Mouse (Mus musculus) spleen, adult 2 months (tissue): ENCODE data around the gene Ntpcr. TPM values are rescaled to one million over a fixed set of nuclear protein-coding genes. Genes with fewer than 3 reads are reported as not detected.

Source experiments
- DNase-seq, 2 experiments: peaks; one replicate each; pipeline versions ENCODE4 v3.0.0 to v3.0.0-alpha.2; 2012 to 2021; ENCODE audit warnings: low spot score in 2 of 2, low read depth in 1 of 2
- H3K27ac ChIP-seq: fragments of 200-500 bp; 2 replicates; pipeline ENCODE4 v1.5.1; 2012; ENCODE audit warnings: low read length, inconsistent platforms; ENCODE audit not compliant: insufficient read depth
- H3K27me3 ChIP-seq: fragments of 200-500 bp; 2 replicates; pipeline ENCODE4 v1.6.1; 2012; ENCODE audit warnings: mild to moderate bottlenecking, moderate library complexity, low read length, inconsistent platforms; ENCODE audit not compliant: control insufficient read depth, insufficient read depth
- H3K36me3 ChIP-seq: fragments of 200-500 bp; 2 replicates; pipeline ENCODE4 v1.6.1; 2012; ENCODE audit warnings: mild to moderate bottlenecking, low read length, inconsistent platforms; ENCODE audit not compliant: control insufficient read depth, insufficient read depth
- H3K4me1 ChIP-seq: fragments of 200-500 bp; 2 replicates; pipeline ENCODE4 v1.6.1; 2011; ENCODE audit warnings: inconsistent platforms; ENCODE audit not compliant: control insufficient read depth, insufficient read depth, insufficient read length
- H3K4me3 ChIP-seq: fragments of 200-500 bp; 2 replicates; pipeline ENCODE4 v1.5.1; 2011; ENCODE audit warnings: mild to moderate bottlenecking, inconsistent platforms; ENCODE audit not compliant: insufficient read depth, insufficient read length; ENCODE audit errors: extremely low read depth
- CTCF ChIP-seq: fragments of 200-500 bp; IDR thresholded peaks from 2 replicates; pipeline ENCODE4 v1.5.1; 2011; ENCODE audit warnings: mild to moderate bottlenecking, inconsistent platforms; ENCODE audit not compliant: insufficient read depth, insufficient read length, insufficient replicate concordance; ENCODE audit errors: extremely low read depth
- POLR2A ChIP-seq: fragments of 200-500 bp; IDR thresholded peaks from 2 replicates; pipeline ENCODE4 v1.6.1; 2011; ENCODE audit warnings: low read depth, low read length, inconsistent platforms
- WGBS: fragments of 180-500 bp; shearing (Covaris S2); methylation state at CpG from one replicate; pipeline ENCODE4 v1.1.7; 2018; 5-methylcytosine and 5-hydroxymethylcytosine counted together
- polyA plus RNA-seq: library from polyadenylated mRNA; depleted of rRNA; stranded (reverse); fragments of >200 nt; gene quantifications from 2 replicates; pipeline ENCODE4 v1.2.3, GENCODE M21; 2012

Gene Ntpcr
- polyA plus RNA-seq, 1 experiment, result 11.8 TPM

DNA sequence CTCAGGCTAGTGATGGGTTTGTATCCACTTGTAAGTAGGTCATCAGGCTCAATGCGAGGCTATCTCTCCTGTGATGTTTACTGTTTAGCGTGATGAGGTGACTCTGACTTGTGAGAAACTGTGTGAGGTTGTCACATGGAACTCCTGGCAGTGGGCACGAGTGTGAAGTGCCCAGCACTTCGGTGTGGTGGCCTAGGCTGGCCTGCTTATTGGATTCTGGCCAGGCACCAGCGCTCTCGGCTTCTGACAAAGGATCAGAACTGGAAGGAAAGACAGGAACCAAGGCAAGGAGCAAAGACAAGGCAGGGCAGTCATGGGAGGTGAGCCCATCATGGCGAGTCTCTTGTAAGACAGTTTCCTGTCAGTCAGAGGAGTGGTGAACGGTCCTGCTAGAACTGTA, 26.1 kb downstream of the Ntpcr start:
- no peak for DNase-seq
- no peak for TF ChIP-seq POLR2A
- no peak for TF ChIP-seq CTCF
- H3K27me3 ChIP-seq, result no peaks in the 10 kb centered on the region
- no peak overlapping the region for H3K4me3 ChIP-seq
- peaks cover 3% of the 10 kb centered on the region; the same call in 1 of the 2 replicates for H3K4me1 ChIP-seq
- no peaks in the 10 kb centered on the region for H3K36me3 ChIP-seq
- H3K27ac ChIP-seq, result no peak overlapping the region
- WGBS, result 78% methylated on average over 8 of the region's 8 CpGs

DNA sequence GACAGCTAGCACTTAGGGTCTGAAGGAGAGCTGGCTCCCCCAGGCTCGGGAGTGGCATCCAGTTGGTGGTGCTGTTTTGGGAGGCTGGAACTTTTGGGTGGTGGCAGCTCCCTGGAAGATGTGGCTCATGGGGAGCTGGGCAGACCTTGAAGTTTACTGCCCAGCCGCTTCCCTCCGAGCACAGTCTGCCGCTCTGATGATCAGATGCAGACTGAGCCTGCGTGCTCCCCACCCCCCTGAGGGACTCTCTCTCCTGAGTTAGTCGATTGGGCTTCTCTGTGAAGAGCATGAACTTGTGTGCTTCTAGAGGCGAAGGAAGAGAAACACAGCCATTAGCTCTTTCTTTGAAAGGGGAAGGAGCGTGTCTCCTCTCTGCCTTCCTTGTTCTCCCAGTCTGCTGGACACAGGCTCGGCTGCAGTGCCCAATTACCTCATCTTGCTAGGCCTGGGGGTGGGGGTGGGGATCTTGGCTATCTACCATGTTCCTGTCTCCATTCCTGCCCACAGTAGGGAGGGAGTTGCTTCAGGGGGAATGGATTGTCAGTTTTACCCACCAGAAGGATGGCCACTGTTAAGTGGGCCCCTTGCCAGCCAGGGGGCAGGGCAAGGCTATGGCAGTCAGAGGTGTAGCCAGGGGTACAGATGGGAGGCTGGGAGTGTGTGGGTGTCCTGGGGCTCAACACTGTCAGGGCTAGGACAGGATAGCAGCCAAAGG, 26.8 kb downstream of the Ntpcr start:
- TF ChIP-seq CTCF, result no peak
- TF ChIP-seq POLR2A, result no peak
- Histone ChIP-seq H3K4me3 (no peak overlapping the region), H3K27ac (no peak overlapping the region), H3K27me3 (no peaks in the 10 kb centered on the region), H3K36me3 (no peaks in the 10 kb centered on the region), H3K4me1 (no peaks in the 10 kb centered on the region)
- 72% methylated on average over 9 of the region's 9 CpGs for WGBS
- no peak for DNase-seq

DNA sequence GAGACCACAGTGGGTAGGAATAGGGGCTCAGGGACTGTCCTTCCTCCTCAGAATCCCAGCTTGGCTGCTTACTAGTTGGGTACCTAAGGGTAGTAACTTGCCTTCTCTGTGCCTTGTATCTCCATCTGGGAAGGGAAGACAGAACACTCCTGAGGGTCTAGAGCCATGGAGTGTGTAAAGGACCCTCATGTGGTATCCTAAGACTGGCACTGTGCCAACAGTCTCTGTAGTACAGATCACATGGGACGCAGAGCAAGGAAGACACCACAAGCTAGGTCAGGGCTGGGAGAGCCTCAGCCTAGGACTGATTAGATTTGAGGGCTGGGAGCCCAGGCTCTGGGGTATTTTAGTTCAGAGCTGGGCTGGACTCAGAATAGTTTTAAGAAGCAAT, 27.3 kb downstream of the Ntpcr start:
- no peak overlapping the region for H3K4me3 ChIP-seq
- 64% methylated on average over 1 of the region's 1 CpGs for WGBS
- no peaks in the 10 kb centered on the region for H3K27me3 ChIP-seq
- DNase-seq, result no peak
- H3K4me1 ChIP-seq, result no peaks in the 10 kb centered on the region
- no peak overlapping the region for H3K27ac ChIP-seq
- no peaks in the 10 kb centered on the region for H3K36me3 ChIP-seq
- TF ChIP-seq POLR2A (no peak), CTCF (no peak)

DNA sequence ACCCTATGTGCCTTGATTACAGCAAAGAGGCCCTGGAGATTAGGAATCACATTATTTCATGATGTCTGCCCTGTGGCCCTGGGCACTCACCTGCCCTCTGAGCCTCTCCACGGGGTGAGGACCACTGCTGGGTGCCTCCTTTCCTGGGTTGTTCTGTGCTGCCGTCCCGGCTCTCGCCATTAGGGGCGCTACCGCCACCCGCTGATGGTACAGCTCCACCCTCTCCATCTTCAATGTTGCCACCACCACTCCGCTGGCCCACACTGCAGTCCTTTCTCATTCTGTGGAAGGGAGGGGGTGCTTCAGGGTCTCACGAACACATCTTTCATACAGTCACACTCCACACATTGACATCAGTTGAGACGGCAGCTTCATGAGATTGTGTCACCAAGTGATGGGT, 29.3 kb downstream of the Ntpcr start:
- Histone ChIP-seq H3K27me3 (no peaks in the 10 kb centered on the region), H3K36me3 (no peaks in the 10 kb centered on the region), H3K4me1 (no peaks in the 10 kb centered on the region), H3K27ac (no peak overlapping the region), H3K4me3 (no peak overlapping the region)
- peak in 1 of 2 experiments; percentile 35 for DNase-seq
- 65% methylated on average over 10 of the region's 10 CpGs for WGBS
- peak; percentile 57; the same call in 1 of the 2 replicates for TF ChIP-seq CTCF
- TF ChIP-seq POLR2A, result no peak

DNA sequence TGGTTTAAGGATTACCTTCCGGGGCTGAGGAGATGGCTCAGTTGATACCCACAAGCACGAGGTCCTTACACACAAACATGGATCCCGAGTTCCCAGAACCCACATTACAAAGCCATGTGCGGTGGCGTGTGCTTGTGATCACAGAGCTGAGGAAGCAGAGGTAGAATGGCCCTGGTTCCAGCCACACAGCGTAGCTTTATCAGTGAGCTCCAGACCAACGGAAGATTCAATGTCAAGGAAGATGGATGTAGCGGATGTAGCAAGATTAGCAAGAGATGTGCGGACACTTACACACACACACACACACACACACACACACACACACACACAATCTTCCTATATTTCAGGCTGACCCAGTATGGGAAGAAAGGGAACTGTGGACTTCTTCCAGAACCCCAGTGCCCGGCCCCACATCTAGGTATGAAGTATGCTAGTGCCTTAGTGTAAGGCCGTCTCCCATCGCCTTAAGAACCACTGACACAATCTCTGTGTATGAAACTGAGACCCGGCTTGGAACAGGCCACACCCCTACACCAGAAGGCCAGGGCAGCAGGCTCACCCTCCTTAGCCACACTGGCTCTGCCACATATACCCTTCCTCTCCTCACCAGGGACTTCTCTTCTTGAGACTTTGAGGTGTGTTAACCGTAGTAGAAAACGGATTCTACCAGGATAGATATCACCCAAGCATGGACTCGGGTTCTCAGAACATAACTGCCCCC, 33.5 kb downstream of the Ntpcr start:
- DNase-seq, result no peak
- 83% methylated on average over 16 of the region's 16 CpGs for WGBS
- H3K27ac ChIP-seq, result no peak overlapping the region
- no peaks in the 10 kb centered on the region for H3K27me3 ChIP-seq
- TF ChIP-seq POLR2A (no peak), CTCF (no peak)
- H3K36me3 ChIP-seq, result no peaks in the 10 kb centered on the region
- no peak overlapping the region for H3K4me3 ChIP-seq
- H3K4me1 ChIP-seq, result no peaks in the 10 kb centered on the region

DNA sequence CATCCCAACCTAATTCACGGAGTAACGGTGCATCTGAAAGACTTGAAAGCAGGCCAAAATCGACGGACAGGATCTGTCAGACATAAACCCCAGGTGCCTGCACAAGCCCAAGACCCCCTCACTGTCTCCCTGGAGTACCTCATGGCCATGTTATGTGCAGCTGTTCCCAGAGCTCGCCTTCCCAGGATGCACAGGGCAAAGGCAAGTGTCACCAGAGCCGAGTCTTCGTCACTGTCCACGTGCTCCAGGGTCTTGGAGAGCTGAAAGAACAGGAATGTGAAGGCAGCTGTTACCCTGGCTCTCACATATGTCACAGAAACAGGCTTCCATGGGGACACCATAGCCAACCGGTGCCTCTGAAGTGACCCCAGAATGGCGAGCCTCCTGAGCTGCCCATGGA, 38.3 kb downstream of the Ntpcr start:
- 93% methylated on average over 10 of the region's 10 CpGs for WGBS
- H3K27ac ChIP-seq, result no peak overlapping the region
- no peaks in the 10 kb centered on the region for H3K4me1 ChIP-seq
- DNase-seq, result no peak
- no peak overlapping the region for H3K4me3 ChIP-seq
- TF ChIP-seq POLR2A (no peak), CTCF (no peak)
- no peaks in the 10 kb centered on the region for H3K27me3 ChIP-seq
- H3K36me3 ChIP-seq, result no peaks in the 10 kb centered on the region

DNA sequence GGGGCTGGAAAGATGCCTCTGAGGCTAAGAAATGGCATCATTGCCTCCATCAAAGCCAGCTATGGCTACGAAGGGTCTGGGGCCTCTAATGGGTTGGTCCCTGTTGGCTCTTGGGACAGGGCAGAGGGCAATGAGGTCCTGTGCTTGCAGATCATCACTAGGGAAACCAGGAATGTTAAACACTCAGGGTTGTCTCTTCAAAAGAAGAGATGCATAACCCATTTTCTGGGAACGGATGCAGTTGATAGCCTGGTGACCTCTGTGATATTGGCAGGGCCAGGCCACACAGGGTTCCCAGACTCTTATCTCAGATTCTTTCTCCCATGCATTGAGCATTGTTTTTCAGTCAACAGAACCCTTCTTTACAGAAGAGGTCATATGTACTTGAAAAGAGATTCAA, 42.5 kb downstream of the Ntpcr start:
- no peak for DNase-seq
- Histone ChIP-seq H3K4me3 (no peak overlapping the region), H3K4me1 (no peaks in the 10 kb centered on the region), H3K27ac (no peak overlapping the region), H3K27me3 (no peaks in the 10 kb centered on the region), H3K36me3 (no peaks in the 10 kb centered on the region)
- 90% methylated on average over 2 of the region's 2 CpGs for WGBS
- no peak for TF ChIP-seq CTCF
- TF ChIP-seq POLR2A, result no peak
